Mouse (Mus musculus): ENCODE data around the gene Zfp46. TPM values are rescaled to one million over a fixed set of nuclear protein-coding genes. Genes with fewer than 3 reads are reported as not detected.

Zfp46 gene
- polyA plus RNA-seq (2015; fragmentation: Nextera tagmentation; extraction: Ambion mirVana): 38.8 and 41.3 TPM in 2 replicates

- no peaks in the 10 kb centered on the region for H3K9me3 ChIP-seq
- H3K36me3 ChIP-seq: peaks cover 20% of the 10 kb centered on the region
- H3K4me2 ChIP-seq: peak within 1 kb of the TSS; percentile 90
- H3K4me1 ChIP-seq (replicated peaks): peaks cover 41% of the 10 kb centered on the region
- H3K4me3 ChIP-seq: peak within 1 kb of the TSS; percentile 61
- no peak for ATAC-seq (ENCODE audit: low FRiP score, low read depth)
- H3K27ac ChIP-seq (replicated peaks): peak within 1 kb of the TSS; percentile 84
- H3K9ac ChIP-seq: peak within 1 kb of the TSS; percentile 68
- H3K27me3 ChIP-seq: peaks cover 10% of the 10 kb centered on the region
- WGBS: 22% methylated on average over 5 of the region's 5 CpGs
Measured at GRCm38 (mm10) chr4:136284455-136284854, at the start of gene Zfp46. TSS of gene Zfp46 (plus strand) at chr4:136284683.

GRCm38 (mm10) chr4:136238669-136239068 is 45.8 kb upstream of the Zfp46 start:
- H3K27ac ChIP-seq (replicated peaks): no peak overlapping the region
- WGBS: 27% methylated on average over 13 of the region's 13 CpGs
- H3K4me3 ChIP-seq: no peak overlapping the region
- H3K27me3 ChIP-seq: peaks cover 12% of the 10 kb centered on the region; the same call in 1 of the 2 replicates
- no peaks in the 10 kb centered on the region for H3K9me3 ChIP-seq
- no peaks in the 10 kb centered on the region for H3K4me1 ChIP-seq (replicated peaks)
- no peak overlapping the region for H3K9ac ChIP-seq
- H3K36me3 ChIP-seq: no peaks in the 10 kb centered on the region
- no peak for ATAC-seq (ENCODE audit: low FRiP score, low read depth)
- no peak overlapping the region for H3K4me2 ChIP-seq

GRCm38 (mm10) chr4:136239111-136239510 is 45.4 kb upstream of the Zfp46 start:
- WGBS: 78% methylated on average over 9 of the region's 9 CpGs
- no peak overlapping the region for H3K27ac ChIP-seq (replicated peaks)
- H3K4me1 ChIP-seq (replicated peaks): no peaks in the 10 kb centered on the region
- H3K4me2 ChIP-seq: no peak overlapping the region
- no peak overlapping the region for H3K9ac ChIP-seq
- H3K27me3 ChIP-seq: peaks cover 12% of the 10 kb centered on the region; the same call in 1 of the 2 replicates
- H3K36me3 ChIP-seq: no peaks in the 10 kb centered on the region
- no peak overlapping the region for H3K4me3 ChIP-seq
- no peaks in the 10 kb centered on the region for H3K9me3 ChIP-seq
- no peak for ATAC-seq (ENCODE audit: low FRiP score, low read depth)

- Histone ChIP-seq H3K27me3 (peaks cover 13% of the 10 kb centered on the region; the same call in 1 of the 2 replicates), H3K9ac (no peak overlapping the region), H3K27ac (replicated peaks) (no peak overlapping the region), H3K9me3 (no peaks in the 10 kb centered on the region), H3K4me1 (replicated peaks) (no peaks in the 10 kb centered on the region), H3K4me2 (no peak overlapping the region), H3K4me3 (no peak overlapping the region), H3K36me3 (no peaks in the 10 kb centered on the region)
- WGBS: 24% methylated on average over 8 of the region's 8 CpGs
- ATAC-seq (ENCODE audit: low FRiP score, low read depth): no peak
Measured at GRCm38 (mm10) chr4:136239622-136240021, 44.9 kb upstream of the Zfp46 start.

GRCm38 (mm10) chr4:136240123-136240522 is 44.4 kb upstream of the Zfp46 start:
- no peak overlapping the region for H3K9ac ChIP-seq
- no peaks in the 10 kb centered on the region for H3K9me3 ChIP-seq
- H3K27me3 ChIP-seq: peaks cover 18% of the 10 kb centered on the region; the same call in 1 of the 2 replicates
- no peaks in the 10 kb centered on the region for H3K36me3 ChIP-seq
- no peaks in the 10 kb centered on the region for H3K4me1 ChIP-seq (replicated peaks)
- no peak overlapping the region for H3K4me2 ChIP-seq
- H3K27ac ChIP-seq (replicated peaks): no peak overlapping the region
- no peak overlapping the region for H3K4me3 ChIP-seq
- ATAC-seq (ENCODE audit: low FRiP score, low read depth): no peak
- WGBS: 73% methylated on average over 14 of the region's 14 CpGs

GRCm38 (mm10) chr4:136240955-136241354 is 43.5 kb upstream of the Zfp46 start:
- no peak overlapping the region for H3K27ac ChIP-seq (replicated peaks)
- ATAC-seq (ENCODE audit: low FRiP score, low read depth): no peak
- H3K9ac ChIP-seq: no peak overlapping the region
- no peaks in the 10 kb centered on the region for H3K9me3 ChIP-seq
- no peak overlapping the region for H3K4me2 ChIP-seq
- peaks cover 25% of the 10 kb centered on the region for H3K27me3 ChIP-seq
- 23% methylated on average over 8 of the region's 8 CpGs for WGBS
- no peak overlapping the region for H3K4me3 ChIP-seq
- no peaks in the 10 kb centered on the region for H3K36me3 ChIP-seq
- H3K4me1 ChIP-seq (replicated peaks): no peaks in the 10 kb centered on the region

- Histone ChIP-seq H3K9me3 (no peaks in the 10 kb centered on the region), H3K4me1 (replicated peaks) (peaks cover 9% of the 10 kb centered on the region), H3K4me2 (no peak overlapping the region), H3K27me3 (peaks cover 37% of the 10 kb centered on the region), H3K4me3 (no peak overlapping the region), H3K9ac (no peak overlapping the region), H3K36me3 (no peaks in the 10 kb centered on the region), H3K27ac (replicated peaks) (no peak overlapping the region)
- WGBS: 50% methylated on average over 8 of the region's 8 CpGs
- no peak for ATAC-seq (ENCODE audit: low FRiP score, low read depth)
Measured at GRCm38 (mm10) chr4:136242065-136242703, 42.3 kb upstream of the Zfp46 start.

GRCm38 (mm10) chr4:136242728-136243127 is 41.8 kb upstream of the Zfp46 start:
- H3K4me1 ChIP-seq (replicated peaks): peaks cover 14% of the 10 kb centered on the region
- H3K9me3 ChIP-seq: no peaks in the 10 kb centered on the region
- ATAC-seq (ENCODE audit: low FRiP score, low read depth): no peak
- 74% methylated on average over 7 of the region's 7 CpGs for WGBS
- peaks cover 41% of the 10 kb centered on the region for H3K27me3 ChIP-seq
- H3K36me3 ChIP-seq: no peaks in the 10 kb centered on the region
- no peak overlapping the region for H3K4me3 ChIP-seq
- no peak overlapping the region for H3K4me2 ChIP-seq
- H3K9ac ChIP-seq: no peak overlapping the region
- H3K27ac ChIP-seq (replicated peaks): no peak overlapping the region

GRCm38 (mm10) chr4:136244208-136244607 is 40.3 kb upstream of the Zfp46 start:
- Histone ChIP-seq H3K4me1 (replicated peaks) (peaks cover 29% of the 10 kb centered on the region), H3K9me3 (no peaks in the 10 kb centered on the region), H3K36me3 (no peaks in the 10 kb centered on the region), H3K4me2 (no peak overlapping the region), H3K4me3 (no peak overlapping the region), H3K27ac (replicated peaks) (no peak overlapping the region), H3K27me3 (peaks cover 45% of the 10 kb centered on the region), H3K9ac (no peak overlapping the region)
- ATAC-seq (ENCODE audit: low FRiP score, low read depth): no peak
- 72% methylated on average over 7 of the region's 7 CpGs for WGBS

- no peak for ATAC-seq (ENCODE audit: low FRiP score, low read depth)
Measured at GRCm38 (mm10) chr4:136245681-136246080, 38.8 kb upstream of the Zfp46 start.

GRCm38 (mm10) chr4:136246568-136246969 is 37.9 kb upstream of the Zfp46 start:
- Histone ChIP-seq H3K9ac (no peak overlapping the region), H3K4me2 (no peak overlapping the region), H3K4me3 (no peak overlapping the region), H3K27me3 (peaks cover 60% of the 10 kb centered on the region), H3K36me3 (no peaks in the 10 kb centered on the region), H3K27ac (replicated peaks) (no peak overlapping the region), H3K4me1 (replicated peaks) (peaks cover 31% of the 10 kb centered on the region), H3K9me3 (no peaks in the 10 kb centered on the region)
- no peak for ATAC-seq (ENCODE audit: low FRiP score, low read depth)
- 4% methylated on average over 12 of the region's 12 CpGs for WGBS

More at GRCm38 (mm10) chr4:136245681-136246080, 38.8 kb upstream of the Zfp46 start:
- Histone ChIP-seq H3K36me3 (no peaks in the 10 kb centered on the region), H3K4me1 (replicated peaks) (peaks cover 31% of the 10 kb centered on the region), H3K27ac (replicated peaks) (no peak overlapping the region), H3K9me3 (no peaks in the 10 kb centered on the region), H3K4me2 (no peak overlapping the region), H3K9ac (no peak overlapping the region), H3K27me3 (peaks cover 59% of the 10 kb centered on the region), H3K4me3 (no peak overlapping the region)
- WGBS: 39% methylated on average over 5 of the region's 5 CpGs

- Histone ChIP-seq H3K4me2 (peak overlapping the region; percentile 67), H3K4me1 (replicated peaks) (peaks cover 31% of the 10 kb centered on the region), H3K9ac (no peak overlapping the region), H3K27me3 (peaks cover 60% of the 10 kb centered on the region), H3K4me3 (peak overlapping the region; percentile 36), H3K9me3 (no peaks in the 10 kb centered on the region), H3K36me3 (no peaks in the 10 kb centered on the region), H3K27ac (replicated peaks) (no peak overlapping the region)
- under 1% methylated on average over 14 of the region's 14 CpGs for WGBS
- ATAC-seq (ENCODE audit: low FRiP score, low read depth): no peak
Measured at GRCm38 (mm10) chr4:136247386-136247728, 37.1 kb upstream of the Zfp46 start.

Measured in hindbrain, embryonic 15.5 days (tissue).